Mouse (Mus musculus) heart, adult 2 months (tissue): Measurements from ENCODE around the gene Ube2j2. TPM values are rescaled to one million over a fixed set of nuclear protein-coding genes. Genes with fewer than 3 reads are reported as not detected.

Experiments
- DNase-seq, 2 experiments: peaks; one replicate each; pipeline ENCODE4 v3.0.0; 2021
- H3K27ac ChIP-seq: fragments of 200-600 bp; 2 replicates; pipeline ENCODE4 v1.8.1; 2022
- H3K27me3 ChIP-seq: fragments of 200-500 bp; 2 replicates; pipeline ENCODE4 v1.6.1; 2012; ENCODE audit warnings: mild to moderate bottlenecking, low read length, inconsistent platforms, mixed read lengths; ENCODE audit not compliant: control insufficient read depth, insufficient read depth
- H3K36me3 ChIP-seq: fragments of 200-500 bp; 2 replicates; pipeline ENCODE4 v1.6.1; 2012; ENCODE audit warnings: low read length, inconsistent platforms; ENCODE audit not compliant: control insufficient read depth, insufficient read depth
- H3K4me1 ChIP-seq: fragments of 200-500 bp; 2 replicates; pipeline ENCODE4 v1.6.1; 2011; ENCODE audit warnings: low read length; ENCODE audit not compliant: control insufficient read depth, insufficient read depth
- H3K4me3 ChIP-seq: fragments of 200-600 bp; 2 replicates; pipeline ENCODE4 v1.8.1; 2022
- H3K79me2 ChIP-seq: fragments of 200-500 bp; replicated peaks from 2 replicates; pipeline ENCODE4 v1.6.1; 2012; ENCODE audit warnings: mild to moderate bottlenecking, inconsistent platforms, low read length, moderate library complexity, mixed read lengths; ENCODE audit not compliant: control insufficient read depth, insufficient read depth
- H3K9ac ChIP-seq: fragments of 200-500 bp; 2 replicates; pipeline ENCODE4 v1.6.1; 2012; ENCODE audit warnings: low read depth, mild to moderate bottlenecking, control low read depth, inconsistent platforms, low read length, mixed read lengths
- CTCF ChIP-seq: fragments of 200-600 bp; IDR thresholded peaks from 2 replicates; pipeline ENCODE4 v1.8.1; 2022; ENCODE audit warnings: antibody characterized with exemption, mild to moderate bottlenecking, moderate library complexity
- EP300 ChIP-seq: fragments of 200-500 bp; IDR thresholded peaks from 2 replicates; pipeline ENCODE4 v1.6.1; 2011; ENCODE audit warnings: low read depth, low read length, control low read depth; ENCODE audit not compliant: insufficient read depth
- POLR2A ChIP-seq: fragments of 200-500 bp; IDR thresholded peaks from 2 replicates; pipeline ENCODE4 v1.6.1; 2011; ENCODE audit warnings: mild to moderate bottlenecking, low read depth, low read length, control low read depth; ENCODE audit not compliant: insufficient read depth
- WGBS: fragments of 180-500 bp; shearing (Covaris S2); methylation state at CpG from one replicate; pipeline ENCODE4 v1.1.7; 2018; 5-methylcytosine and 5-hydroxymethylcytosine counted together
- intact Hi-C: fragments of 180-260 bp; cut with DNase I; formaldehyde crosslinking; loops from one replicate; pipeline ENCODE4 v1.15.1; 2025
- polyA plus RNA-seq: library from polyadenylated mRNA; depleted of rRNA; stranded (reverse); fragments of >200 nt; gene quantifications from 2 replicates; pipeline ENCODE4 v1.2.3, GENCODE M21; 2012
- total RNA-seq, 2 experiments: library from RNA; stranded (reverse); gene quantifications; 2 replicates each; pipeline ENCODE4 v1.2.3; 2021

The Ube2j2 gene
- total and polyA plus RNA-seq, 3 experiments = 29.7 to 56.7 (median 55.8) TPM

GRCm38 (mm10) chr4:155906125-155906524, 37.5 kb upstream of the Ube2j2 start:
- 87% methylated on average over 9 of the region's 9 CpGs for WGBS
- peaks cover 3% of the 10 kb centered on the region; the same call in 1 of the 2 replicates for H3K4me1 ChIP-seq
- no peaks in the 10 kb centered on the region for H3K27me3 ChIP-seq
- no peaks in the 10 kb centered on the region for H3K79me2 ChIP-seq
- TF ChIP-seq POLR2A = no peak
- TF ChIP-seq EP300 = no peak
- TF ChIP-seq CTCF = no peak
- H3K9ac ChIP-seq = no peak overlapping the region
- no peaks in the 10 kb centered on the region for H3K36me3 ChIP-seq
- intact Hi-C loops = no loop called here
- no peak overlapping the region for H3K4me3 ChIP-seq
- DNase-seq = peak in 1 of 2 experiments; percentile 1
- no peak overlapping the region for H3K27ac ChIP-seq

GRCm38 (mm10) chr4:155907003-155907402, 36.6 kb upstream of the Ube2j2 start:
- DNase-seq = no peak
- WGBS = 72% methylated on average over 11 of the region's 11 CpGs

DNA sequence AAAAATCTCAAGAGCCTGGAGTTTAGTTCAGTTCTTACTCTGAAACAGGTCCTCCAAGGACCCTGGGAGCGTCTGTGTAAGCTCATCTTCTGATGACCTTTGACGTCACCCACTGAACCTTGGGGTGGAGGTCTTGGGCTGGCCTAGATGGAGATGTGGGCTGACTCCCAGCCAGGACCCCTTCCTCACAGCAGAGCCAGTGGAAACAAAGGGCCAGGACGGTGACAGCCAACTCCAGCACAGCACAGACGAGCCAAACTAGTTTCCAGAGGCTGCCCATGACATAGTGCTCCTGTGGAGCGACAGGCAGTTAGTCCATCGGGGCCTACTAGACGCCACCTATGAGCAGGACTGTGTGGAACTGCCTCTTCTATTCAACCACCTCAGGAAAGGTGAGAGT, 35.4 kb upstream of the Ube2j2 start:
- WGBS = 71% methylated on average over 7 of the region's 7 CpGs
- TF ChIP-seq CTCF (no peak), EP300 (no peak), POLR2A (no peak)
- Histone ChIP-seq H3K4me3 (no peak overlapping the region), H3K36me3 (no peaks in the 10 kb centered on the region), H3K79me2 (no peaks in the 10 kb centered on the region), H3K27me3 (no peaks in the 10 kb centered on the region), H3K27ac (no peak overlapping the region), H3K4me1 (no peaks in the 10 kb centered on the region), H3K9ac (no peak overlapping the region)
- intact Hi-C loops = no loop called here
- peak in 1 of 2 experiments; percentile 16 for DNase-seq

More at GRCm38 (mm10) chr4:155907003-155907402, 36.6 kb upstream of the Ube2j2 start:
- intact Hi-C loops = no loop called here
- TF ChIP-seq EP300 (no peak), POLR2A (no peak), CTCF (no peak)
- no peaks in the 10 kb centered on the region for H3K27me3 ChIP-seq
- H3K79me2 ChIP-seq = no peaks in the 10 kb centered on the region
- H3K4me1 ChIP-seq = no peaks in the 10 kb centered on the region
- H3K4me3 ChIP-seq = no peak overlapping the region
- H3K36me3 ChIP-seq = no peaks in the 10 kb centered on the region
- no peak overlapping the region for H3K9ac ChIP-seq
- no peak overlapping the region for H3K27ac ChIP-seq

DNA sequence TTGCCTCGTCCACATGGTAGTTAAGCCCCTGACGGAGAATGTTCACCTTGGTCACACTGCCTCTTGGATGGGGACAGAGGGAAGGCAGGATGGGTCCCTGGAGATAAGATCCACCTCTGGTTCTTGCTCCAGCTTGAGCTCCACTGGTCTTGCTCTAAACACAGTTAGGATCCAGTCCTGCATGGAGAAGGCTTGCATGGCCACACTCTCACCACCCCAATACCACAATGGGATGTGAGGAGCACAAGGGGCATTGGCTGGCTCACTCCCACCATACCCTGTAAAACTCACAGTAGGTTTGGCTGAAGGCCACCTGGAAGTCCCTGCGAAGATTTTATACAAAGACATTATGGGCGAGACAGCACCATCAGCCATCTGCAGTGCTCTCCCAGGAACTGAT, 34.9 kb upstream of the Ube2j2 start:
- Histone ChIP-seq H3K36me3 (no peaks in the 10 kb centered on the region), H3K4me3 (no peak overlapping the region), H3K9ac (no peak overlapping the region), H3K79me2 (no peaks in the 10 kb centered on the region), H3K27ac (no peak overlapping the region), H3K4me1 (no peaks in the 10 kb centered on the region), H3K27me3 (no peaks in the 10 kb centered on the region)
- intact Hi-C loops = no loop called here
- DNase-seq = peak in 1 of 2 experiments; percentile 16
- 87% methylated on average over 4 of the region's 4 CpGs for WGBS
- TF ChIP-seq POLR2A (no peak), EP300 (no peak), CTCF (no peak)

- Histone ChIP-seq H3K79me2 (no peaks in the 10 kb centered on the region), H3K27ac (no peak overlapping the region), H3K27me3 (no peaks in the 10 kb centered on the region), H3K4me3 (no peak overlapping the region), H3K36me3 (no peaks in the 10 kb centered on the region), H3K9ac (no peak overlapping the region), H3K4me1 (no peaks in the 10 kb centered on the region)
- intact Hi-C loops = no loop called here
- 65% methylated on average over 1 of the region's 1 CpGs for WGBS
- no peak for DNase-seq
- TF ChIP-seq POLR2A = no peak
- TF ChIP-seq EP300 = no peak
- TF ChIP-seq CTCF = no peak
Measured at GRCm38 (mm10) chr4:155932031-155932430, 11.6 kb upstream of the Ube2j2 start.

- 0% methylated on average over 17 of the region's 17 CpGs for WGBS
- peak in 1 of 2 experiments; percentile 61 for DNase-seq
Measured at GRCm38 (mm10) chr4:155943049-155943452, 580 bp upstream of the Ube2j2 start.

More at GRCm38 (mm10) chr4:155943049-155943452, 580 bp upstream of the Ube2j2 start:
- peaks cover 10% of the 10 kb centered on the region for H3K4me1 ChIP-seq
- H3K36me3 ChIP-seq = peaks cover 12% of the 10 kb centered on the region
- no peaks in the 10 kb centered on the region for H3K27me3 ChIP-seq
- H3K27ac ChIP-seq = peak overlapping the region; percentile 93
- peaks cover 9% of the 10 kb centered on the region for H3K79me2 ChIP-seq
- intact Hi-C loops = loop anchor here (1.0 to 5.0 kb wide), 4 partner anchors 49 to 112 kb away; partner anchors contain the start of genes Aurkaip1, B3galt6, Cptp and Ints11
- peak overlapping the region; percentile 97 for H3K4me3 ChIP-seq
- TF ChIP-seq POLR2A (no peak), CTCF (no peak), EP300 (no peak)
- peak overlapping the region; percentile 76 for H3K9ac ChIP-seq
